Mouse (Mus musculus) heart, postnatal 0 days (tissue): ENCODE measurements around the gene Ubap1l. TPM values are rescaled to one million over a fixed set of nuclear protein-coding genes. Genes with fewer than 3 reads are reported as not detected.

Experiments used
- ATAC-seq: fragments of 200-750 bp; cut with Nextera tagmentation; 2 replicates; pipeline ENCODE4 v1.8.0; 2017; ENCODE audit warnings: low read depth, moderate number of reproducible peaks, moderate library complexity; ENCODE audit not compliant: insufficient read depth
- DNase-seq: peaks from one replicate; pipeline ENCODE4 v3.0.0-alpha.2; 2016; ENCODE audit warnings: low spot score
- H3K27ac ChIP-seq: fragments of 300-500 bp; sonication (generic); 2 replicates; pipeline ENCODE4 v1.5.1; 2014; ENCODE audit warnings: low read depth, mild to moderate bottlenecking
- H3K27me3 ChIP-seq: fragments of 300-500 bp; sonication (generic); 2 replicates; pipeline ENCODE4 v1.6.1; 2014; ENCODE audit warnings: low read length, mixed read lengths; ENCODE audit not compliant: control insufficient read depth, insufficient read depth
- H3K36me3 ChIP-seq: fragments of 300-500 bp; sonication (generic); replicated peaks from 2 replicates; pipeline ENCODE4 v1.6.1; 2014; ENCODE audit warnings: low read length, mixed read lengths; ENCODE audit not compliant: control insufficient read depth, insufficient read depth
- H3K4me1 ChIP-seq: fragments of 300-500 bp; sonication (generic); 2 replicates; pipeline ENCODE4 v1.6.1; 2014; ENCODE audit warnings: antibody characterized with exemption; ENCODE audit not compliant: control insufficient read depth, insufficient read depth
- H3K4me2 ChIP-seq: fragments of 300-500 bp; sonication (generic); 2 replicates; pipeline ENCODE4 v1.6.1; 2014; ENCODE audit warnings: low read depth, mild to moderate bottlenecking, low read length, moderate library complexity
- H3K4me3 ChIP-seq: fragments of 300-500 bp; sonication (generic); 2 replicates; pipeline ENCODE4 v1.5.1; 2014; ENCODE audit warnings: low read depth, low read length
- H3K9ac ChIP-seq: fragments of 300-500 bp; sonication (generic); replicated peaks from 2 replicates; pipeline ENCODE4 v1.6.1; 2014; ENCODE audit warnings: low read depth, low read length, mixed read lengths
- H3K9me3 ChIP-seq: fragments of 300-500 bp; sonication (generic); replicated peaks from 2 replicates; pipeline ENCODE4 v1.6.1; 2016; ENCODE audit warnings: low read length; ENCODE audit not compliant: control insufficient read depth
- CTCF ChIP-seq: IDR thresholded peaks from 2 replicates; pipeline ENCODE4 v1.5.1; 2016; ENCODE audit warnings: antibody characterized with exemption, control low read depth, low read depth
- EP300 ChIP-seq: IDR thresholded peaks from 2 replicates; pipeline ENCODE4 v1.6.1; 2016; ENCODE audit warnings: antibody characterized with exemption, low read depth
- WGBS: fragments of 180-500 bp; shearing (Covaris S2); extraction: QIAGEN DNeasy Blood & Tissue Kit; methylation state at CpG from one replicate; pipeline ENCODE4 v1.1.7; 2014; 5-methylcytosine and 5-hydroxymethylcytosine counted together
- polyA plus RNA-seq: library from polyadenylated mRNA; unstranded; fragments of >200 nt; fragmentation: Nextera tagmentation; extraction: Ambion mirVana; gene quantifications from 2 replicates; pipeline ENCODE4 v1.2.1, GENCODE M21; 2015
- total RNA-seq: library from RNA; depleted of rRNA; stranded (reverse); fragments of >200 nt; gene quantifications from 2 replicates; pipeline ENCODE4 v1.2.3, GENCODE M21; 2014; ENCODE audit warnings: low replicate concordance; rRNA removed

The Ubap1l gene
- total RNA-seq = not detected in 2 replicates
- polyA plus RNA-seq = 0.11 and 0.21 TPM in 2 replicates

DNA sequence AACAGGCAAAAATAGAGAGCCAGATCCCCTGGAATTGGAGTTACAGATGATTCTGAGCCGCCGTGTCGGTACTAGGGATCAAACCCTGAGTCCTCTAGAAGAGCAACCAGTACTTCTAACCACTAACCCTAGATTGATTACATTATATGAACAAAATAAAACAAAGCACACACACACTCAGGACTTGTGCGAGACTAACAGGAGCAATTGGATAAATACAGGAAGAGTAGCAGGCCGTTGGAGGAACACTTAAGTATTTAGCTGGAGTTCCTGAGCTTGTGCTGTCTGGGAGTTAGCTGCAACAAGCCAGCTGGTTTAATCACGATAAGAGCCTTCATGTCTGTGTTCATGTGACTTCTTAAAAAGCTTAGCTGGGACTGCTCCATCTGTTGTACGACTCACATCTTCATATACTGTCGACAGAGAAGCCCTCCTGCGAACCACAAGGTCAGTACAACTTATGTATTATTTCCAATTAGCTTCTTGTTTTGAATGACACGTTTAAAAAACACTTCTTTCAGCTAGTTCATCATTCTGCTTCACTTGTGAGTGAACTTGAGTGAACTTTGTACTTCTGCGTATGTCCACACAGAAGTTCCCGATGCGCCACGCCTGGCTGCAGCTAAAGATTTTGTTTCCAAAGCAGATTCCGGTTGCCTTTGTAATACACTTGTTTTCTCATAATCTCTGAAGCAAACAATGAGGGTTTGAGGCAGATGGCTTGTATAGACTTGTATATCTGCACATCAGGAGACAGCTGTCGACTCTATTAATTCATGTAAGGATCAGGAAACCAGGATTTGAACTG is at the start of gene Ubap1l:
Ubap1l (plus strand) TSS at position 401 of the 808 bp plus-strand sequence.
- 77% methylated on average over 16 of the region's 16 CpGs for WGBS
- no peak for ATAC-seq
- no peak within 1 kb of the TSS for H3K9ac ChIP-seq

DNA sequence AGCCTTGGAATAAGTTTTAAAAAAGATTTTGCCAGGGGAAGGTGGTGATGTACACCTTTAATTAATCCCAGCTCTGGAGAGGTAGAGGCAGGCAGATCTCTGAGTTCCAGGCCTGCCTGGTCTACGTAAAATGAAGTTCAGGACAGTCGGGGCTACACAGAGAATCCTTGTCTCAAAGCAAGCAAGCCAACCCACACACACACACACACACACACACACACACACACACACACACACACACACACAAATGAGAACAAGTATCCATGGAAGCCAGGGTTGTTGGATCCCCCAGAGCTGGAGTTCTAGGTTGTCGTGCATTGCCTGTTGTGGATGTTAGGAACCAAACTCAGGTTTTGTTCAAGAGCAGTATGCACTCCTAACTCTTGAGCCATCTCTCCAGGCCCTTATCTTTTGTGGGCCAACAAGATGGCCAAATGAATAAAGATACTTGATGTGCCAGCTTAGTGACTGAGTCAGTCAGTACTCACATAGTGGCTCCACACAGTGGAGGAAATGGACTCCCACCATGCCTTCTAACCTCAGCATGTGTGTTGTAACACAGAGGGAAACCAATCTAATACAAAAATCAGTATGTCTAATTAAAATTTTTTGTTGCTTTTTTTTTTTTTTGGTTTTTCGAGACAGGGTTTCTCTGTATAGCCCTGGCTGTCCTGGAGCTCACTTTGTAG is 48.0 kb upstream of the Ubap1l start:
- WGBS = 94% methylated on average over 4 of the region's 4 CpGs
- Histone ChIP-seq H3K27me3 (no peaks in the 10 kb centered on the region), H3K36me3 (peaks cover 57% of the 10 kb centered on the region), H3K4me1 (no peaks in the 10 kb centered on the region), H3K9ac (no peak overlapping the region), H3K4me2 (no peak overlapping the region), H3K4me3 (no peak overlapping the region), H3K9me3 (no peaks in the 10 kb centered on the region), H3K27ac (no peak overlapping the region)
- ATAC-seq = no peak
- no peak for DNase-seq
- TF ChIP-seq EP300 (no peak), CTCF (no peak)

More for the DNA sequence above, at the start of gene Ubap1l:
- H3K4me3 ChIP-seq = no peak within 1 kb of the TSS
- TF ChIP-seq EP300 = no peak
- TF ChIP-seq CTCF = no peak
- H3K36me3 ChIP-seq = peaks cover 62% of the 10 kb centered on the region
- no peak within 1 kb of the TSS for H3K27ac ChIP-seq
- DNase-seq = no peak
- no peaks in the 10 kb centered on the region for H3K9me3 ChIP-seq
- H3K27me3 ChIP-seq = no peaks in the 10 kb centered on the region
- no peak within 1 kb of the TSS for H3K4me2 ChIP-seq
- peaks cover 16% of the 10 kb centered on the region; the same call in 1 of the 2 replicates for H3K4me1 ChIP-seq

DNA sequence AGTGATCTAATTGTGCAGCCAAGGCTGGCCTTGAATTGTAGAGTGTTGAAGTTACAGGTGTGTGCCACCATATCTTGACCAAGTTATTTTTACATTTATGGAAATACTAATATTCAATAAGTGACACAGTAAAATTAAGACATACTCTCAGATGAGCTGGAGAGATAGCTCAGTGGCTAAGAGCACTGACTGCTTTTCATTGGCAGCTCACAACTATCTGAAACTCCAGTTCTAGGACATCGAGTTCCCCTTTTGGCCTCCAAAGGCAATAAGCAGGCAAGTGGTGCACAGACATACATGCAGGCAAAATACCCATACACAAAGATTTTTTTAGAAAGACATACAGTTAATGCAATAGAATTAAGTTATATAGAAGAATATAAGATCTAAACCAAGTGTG is 47.0 kb upstream of the Ubap1l start:
- Histone ChIP-seq H3K4me2 (no peak overlapping the region), H3K4me3 (no peak overlapping the region), H3K4me1 (no peaks in the 10 kb centered on the region), H3K27me3 (no peaks in the 10 kb centered on the region), H3K36me3 (peaks cover 64% of the 10 kb centered on the region), H3K9me3 (no peaks in the 10 kb centered on the region), H3K27ac (no peak overlapping the region), H3K9ac (no peak overlapping the region)
- 97% methylated on average over 1 of the region's 1 CpGs for WGBS
- DNase-seq (no peak), ATAC-seq (no peak)
- TF ChIP-seq EP300 (no peak), CTCF (no peak)

DNA sequence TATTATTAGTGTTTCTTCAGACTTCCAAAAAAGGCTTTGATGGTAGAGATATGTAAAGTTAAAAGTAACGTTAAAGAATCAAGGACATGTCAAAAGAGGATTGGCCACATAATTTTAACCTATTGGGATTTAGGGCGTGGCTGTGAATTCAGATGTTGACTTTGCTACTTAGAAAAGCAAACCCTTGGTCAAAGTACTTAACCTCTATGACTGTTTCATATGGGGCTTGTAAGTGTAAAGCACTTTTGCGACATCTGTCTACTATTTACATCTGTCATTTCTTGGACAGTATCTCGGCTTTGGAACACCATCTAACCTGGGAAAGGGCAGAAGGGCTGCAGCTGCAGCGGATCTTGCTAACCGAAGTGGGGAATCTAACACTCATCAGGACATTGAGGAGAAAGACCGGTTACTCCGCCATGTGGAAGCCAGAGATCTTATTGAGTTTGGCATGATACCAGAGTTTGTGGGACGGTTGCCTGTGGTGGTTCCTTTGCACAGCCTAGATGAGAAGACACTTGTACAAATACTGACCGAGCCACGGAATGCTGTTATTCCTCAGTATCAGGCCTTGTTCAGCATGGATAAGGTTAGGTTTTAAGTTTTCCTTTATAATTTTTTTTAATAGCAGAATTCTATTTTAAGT is 38.5 kb upstream of the Ubap1l start:
- TF ChIP-seq CTCF (no peak), EP300 (no peak)
- DNase-seq (no peak), ATAC-seq (no peak)
- H3K27me3 ChIP-seq = no peaks in the 10 kb centered on the region
- no peaks in the 10 kb centered on the region for H3K4me1 ChIP-seq
- 80% methylated on average over 11 of the region's 11 CpGs for WGBS
- H3K9ac ChIP-seq = no peak overlapping the region
- no peak overlapping the region for H3K4me2 ChIP-seq
- H3K4me3 ChIP-seq = no peak overlapping the region
- H3K9me3 ChIP-seq = no peaks in the 10 kb centered on the region
- H3K27ac ChIP-seq = no peak overlapping the region
- H3K36me3 ChIP-seq = peaks cover 83% of the 10 kb centered on the region

DNA sequence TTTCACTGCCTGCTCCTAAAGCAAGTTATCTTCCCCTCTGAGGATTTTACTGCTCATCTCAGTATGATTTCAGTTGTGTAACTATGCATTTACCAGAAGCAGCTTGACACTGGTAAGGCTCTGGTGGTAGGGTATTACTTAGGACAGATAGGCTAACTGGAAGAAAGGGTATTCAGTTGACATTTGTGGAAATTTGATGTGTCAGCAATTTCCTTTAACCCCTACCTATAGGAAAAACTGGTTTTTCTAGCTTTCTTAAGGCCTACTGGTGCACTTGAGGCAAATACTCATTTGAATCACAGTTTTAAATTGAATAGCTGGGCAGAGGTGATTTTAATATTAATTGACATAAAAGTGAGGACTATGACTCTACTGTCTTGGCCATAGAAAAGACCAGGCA is 34.9 kb upstream of the Ubap1l start:
- peaks cover 78% of the 10 kb centered on the region for H3K36me3 ChIP-seq
- no peaks in the 10 kb centered on the region for H3K9me3 ChIP-seq
- no peak for DNase-seq
- no peak overlapping the region for H3K4me2 ChIP-seq
- no peak for TF ChIP-seq EP300
- TF ChIP-seq CTCF = no peak
- no peak for ATAC-seq
- H3K4me3 ChIP-seq = no peak overlapping the region
- no peak overlapping the region for H3K9ac ChIP-seq
- no peaks in the 10 kb centered on the region for H3K4me1 ChIP-seq
- no peaks in the 10 kb centered on the region for H3K27me3 ChIP-seq
- H3K27ac ChIP-seq = no peak overlapping the region
